Comparison of ENCODE assay signal across 8 mouse cellular contexts in the genomic region with DNA sequence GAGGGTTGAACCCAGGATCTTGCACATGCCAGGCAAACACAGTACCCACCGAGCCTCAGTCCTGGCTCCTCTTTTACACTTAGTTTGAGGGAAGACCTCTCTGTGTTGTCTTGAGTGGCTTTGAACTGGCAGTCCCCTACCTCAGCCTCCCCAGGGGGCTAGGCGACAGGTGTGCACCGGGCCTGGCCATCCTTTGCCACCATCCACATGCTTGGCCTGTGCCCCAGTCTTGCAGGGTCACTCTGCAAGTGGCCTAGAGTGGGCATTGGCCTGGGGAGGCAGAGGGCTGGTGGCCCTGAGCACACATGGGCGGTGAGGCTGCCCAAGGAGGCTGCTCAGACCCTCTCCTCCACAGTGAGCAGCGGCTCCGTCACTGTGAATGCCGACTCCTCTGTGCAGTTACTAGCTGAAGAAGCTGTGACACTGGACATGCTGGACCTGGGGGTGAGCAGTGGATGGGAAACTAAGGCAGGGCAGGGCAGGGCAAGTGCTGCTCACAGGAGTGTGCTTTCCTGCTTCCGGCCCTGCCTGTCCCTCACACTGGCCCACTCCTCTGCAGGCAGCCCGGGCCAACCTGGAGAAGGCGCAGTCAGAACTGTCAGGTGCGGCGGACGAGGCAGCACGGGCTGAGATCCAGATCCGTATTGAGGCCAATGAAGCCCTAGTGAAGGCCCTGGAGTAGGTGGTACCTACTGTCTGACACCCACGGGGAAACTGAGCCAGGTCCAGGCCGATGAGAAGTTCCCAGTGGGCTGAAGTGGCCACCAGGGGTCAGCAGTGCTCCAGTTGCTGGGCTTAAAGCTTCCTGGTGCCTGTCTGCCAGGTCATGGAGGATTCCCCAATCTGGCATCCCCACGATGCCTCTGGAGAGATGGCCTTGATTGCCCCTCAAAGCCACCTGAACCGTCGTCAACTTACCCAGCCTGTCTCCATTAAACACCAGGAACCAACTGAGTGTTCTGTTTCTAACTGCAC. TPM values are rescaled to one million over a fixed set of nuclear protein-coding genes. Genes with fewer than 3 reads are reported as not detected.
DNase-seq lines count a peak whose midpoint lies in the region; ATAC-seq and TF ChIP-seq lines count a peak whose summit lies in the region.

No protein-coding gene starts in this region.

- intact Hi-C loops in gastrocnemius, adult 2 months (cut with DNase I), result loop anchor here (1.0 kb wide), 1 partner anchor 20 kb away; the partner anchor contains the start of gene Cirbp

- H3K36me3 ChIP-seq in intestine, embryonic 14.5 days (ENCODE audit: control insufficient read depth, insufficient read depth, low read length), result peaks cover 37% of the 10 kb centered on the region
- peaks cover 40% of the 10 kb centered on the region for H3K36me3 ChIP-seq in limb, embryonic 12.5 days
- peaks cover 15% of the 10 kb centered on the region for H3K36me3 ChIP-seq in midbrain, postnatal 0 days (ENCODE audit: insufficient read depth, low read length)

- peak; percentile 88 for TF ChIP-seq CTCF in cerebellum, adult 2 months (IDR thresholded peaks at IDR 0.05; ENCODE audit: borderline replicate concordance, insufficient read depth, low read depth, low read length)
- TF ChIP-seq CTCF in gastrocnemius, adult 2 months (IDR thresholded peaks at IDR 0.05), result peak; percentile 94; the same call in 1 of the 2 replicates
- peak; percentile 84 for TF ChIP-seq CTCF in midbrain, postnatal 0 days (IDR thresholded peaks at IDR 0.05)

- H3K27ac ChIP-seq in cerebellum, adult 2 months (ENCODE audit: insufficient read depth, low read length), result no peak overlapping the region
- peak overlapping the region; percentile 100 for H3K27ac ChIP-seq in gastrocnemius, adult 2 months
- 0 out of 2 replicates have a peak overlapping the region, but pooled peaks have one; percentile 18 for H3K27ac ChIP-seq in intestine, embryonic 14.5 days (ENCODE audit: low read depth)
- H3K27ac ChIP-seq in limb, embryonic 12.5 days, result no peak overlapping the region
- H3K27ac ChIP-seq in midbrain, postnatal 0 days (ENCODE audit: low read depth, low read length), result no peak overlapping the region

- TF ChIP-seq POLR2A in cerebellum, adult 2 months (IDR thresholded peaks at IDR 0.05; ENCODE audit: borderline replicate concordance, insufficient read depth, low read length), result no peak

- no peaks in the 10 kb centered on the region for H3K27me3 ChIP-seq in cerebellum, adult 2 months (ENCODE audit: control insufficient read depth, insufficient read depth, low read length)
- no peaks in the 10 kb centered on the region for H3K27me3 ChIP-seq in intestine, embryonic 14.5 days (replicated peaks; ENCODE audit: control insufficient read depth, insufficient read depth, low read length)
- peaks cover 6% of the 10 kb centered on the region; the same call in 1 of the 2 replicates for H3K27me3 ChIP-seq in limb, embryonic 12.5 days
- H3K27me3 ChIP-seq in midbrain, postnatal 0 days (ENCODE audit: insufficient read depth, low read length), result no peaks in the 10 kb centered on the region

- no peaks in the 10 kb centered on the region for H3K9me3 ChIP-seq in intestine, embryonic 14.5 days (ENCODE audit: control insufficient read depth, low read length)
- H3K9me3 ChIP-seq in limb, embryonic 12.5 days, result no peaks in the 10 kb centered on the region
- H3K9me3 ChIP-seq in midbrain, postnatal 0 days (ENCODE audit: low read length), result no peaks in the 10 kb centered on the region

- 40% methylated on average over 20 of the region's 20 CpGs for WGBS in cerebellum, adult 2 months
- 69% methylated on average over 20 of the region's 20 CpGs for WGBS in intestine, embryonic 14.5 days
- WGBS in limb, embryonic 12.5 days, result 78% methylated on average over 20 of the region's 20 CpGs
- 67% methylated on average over 20 of the region's 20 CpGs for WGBS in midbrain, postnatal 0 days

- DNase-seq in heart, adult 11 months, result peak; percentile 98
- DNase-seq in heart, adult 8-10 months (ENCODE audit: low spot score), result no peak
- DNase-seq in cerebellum, adult 2 months, result peak; percentile 80 to 85
- DNase-seq in gastrocnemius, adult 2 months, result peak; percentile 86
- peak; percentile 88 for DNase-seq in intestine, embryonic 14.5 days (ENCODE audit: low spot score)
- peak; percentile 73 for DNase-seq in midbrain, postnatal 0 days (ENCODE audit: low spot score)
- peak; percentile 88 for DNase-seq in testis, postnatal 10 days (ENCODE audit: low spot score)

- H3K4me2 ChIP-seq in intestine, embryonic 14.5 days (ENCODE audit: low read length), result no peak overlapping the region
- H3K4me2 ChIP-seq in limb, embryonic 12.5 days, result no peak overlapping the region
- H3K4me2 ChIP-seq in midbrain, postnatal 0 days (ENCODE audit: low read depth, low read length, poor library complexity, severe bottlenecking), result no peak overlapping the region

- no peak overlapping the region for H3K4me3 ChIP-seq in cerebellum, adult 2 months (replicated peaks; ENCODE audit: insufficient read depth, low read depth, low read length)
- H3K4me3 ChIP-seq in gastrocnemius, adult 2 months, result peak overlapping the region; percentile 95
- H3K4me3 ChIP-seq in intestine, embryonic 14.5 days (ENCODE audit: low read depth, low read length), result no peak overlapping the region
- peak overlapping the region; percentile 10; the same call in 1 of the 2 replicates for H3K4me3 ChIP-seq in limb, embryonic 12.5 days (replicated peaks)
- no peak overlapping the region for H3K4me3 ChIP-seq in midbrain, postnatal 0 days (ENCODE audit: low read depth, low read length)

- no peak for ATAC-seq in intestine, embryonic 14.5 days (replicated peaks; ENCODE audit: low FRiP score, low TSS enrichment, low read depth)
- no peak for ATAC-seq in limb, embryonic 12.5 days (ENCODE audit: insufficient number of reproducible peaks, insufficient read depth, low FRiP score, low TSS enrichment, low read depth)
- ATAC-seq in midbrain, postnatal 0 days (ENCODE audit: low FRiP score), result no peak

- peaks cover 35% of the 10 kb centered on the region for H3K4me1 ChIP-seq in cerebellum, adult 2 months (ENCODE audit: control insufficient read depth, insufficient read depth, low read length)
- H3K4me1 ChIP-seq in intestine, embryonic 14.5 days (replicated peaks; ENCODE audit: control insufficient read depth, insufficient read depth, low read length), result peaks cover 28% of the 10 kb centered on the region
- H3K4me1 ChIP-seq in limb, embryonic 12.5 days (replicated peaks), result peaks cover 39% of the 10 kb centered on the region
- peaks cover 5% of the 10 kb centered on the region; the same call in 1 of the 2 replicates for H3K4me1 ChIP-seq in midbrain, postnatal 0 days (ENCODE audit: insufficient read depth, low read length)

- H3K9ac ChIP-seq in intestine, embryonic 14.5 days (ENCODE audit: low read length), result no peak overlapping the region
- H3K9ac ChIP-seq in limb, embryonic 12.5 days (replicated peaks), result peak overlapping the region; percentile 12; the same call in 1 of the 2 replicates
- no peak overlapping the region for H3K9ac ChIP-seq in midbrain, postnatal 0 days (replicated peaks; ENCODE audit: low read length, poor library complexity, severe bottlenecking)

RNA-seq across cellular contexts. Expression of gene Midn, which starts 2.9 kb away (rescaled TPM):
- total RNA-seq in heart, adult 8-10 months (2022), result 100 to 1,000 TPM in 1 of 4 experiments, 10 to 100 TPM in 3; 83.9 to 111 (median 91.0) TPM
- 26.1 and 26.5 TPM in 2 replicates for polyA plus RNA-seq in cerebellum, adult 2 months (2012; rRNA removed)
- total RNA-seq in gastrocnemius, adult 2 months (2021), result 10 to 100 TPM; 34.3 to 39.8 TPM
- polyA plus RNA-seq in intestine, embryonic 14.5 days (2014; fragmentation: Nextera tagmentation; extraction: Ambion mirVana), result 25.5 and 28.9 TPM in 2 replicates
- polyA plus RNA-seq in limb, embryonic 12.5 days (2016; fragmentation: Nextera tagmentation; extraction: Ambion mirVana), result 30.6 and 38.0 TPM in 2 replicates
- total RNA-seq in midbrain, postnatal 0 days (2014; rRNA removed), result 114 and 143 TPM in 2 replicates
- polyA plus RNA-seq in midbrain, postnatal 0 days (2015; fragmentation: Nextera tagmentation; extraction: Ambion mirVana), result 16.3 and 17.2 TPM in 2 replicates

RNA-seq across cellular contexts. Expression of gene Cbarp, which starts 4.5 kb away (rescaled TPM):
- total RNA-seq in heart, adult 8-10 months (2022), result 1 to 10 TPM; 3.8 to 6.1 (median 4.6) TPM
- 147 and 151 TPM in 2 replicates for polyA plus RNA-seq in cerebellum, adult 2 months (2012; rRNA removed)
- total RNA-seq in gastrocnemius, adult 2 months (2021), result 1 to 10 TPM; 1.8 to 2.3 TPM
- 7.1 and 8.5 TPM in 2 replicates for polyA plus RNA-seq in intestine, embryonic 14.5 days (2014; fragmentation: Nextera tagmentation; extraction: Ambion mirVana)
- polyA plus RNA-seq in limb, embryonic 12.5 days (2016; fragmentation: Nextera tagmentation; extraction: Ambion mirVana), result 4.9 and 5.6 TPM in 2 replicates
- total RNA-seq in midbrain, postnatal 0 days (2014; rRNA removed), result 273 and 276 TPM in 2 replicates
- polyA plus RNA-seq in midbrain, postnatal 0 days (2015; fragmentation: Nextera tagmentation; extraction: Ambion mirVana), result 120 and 121 TPM in 2 replicates

RNA-seq across cellular contexts. Expression of gene Atp5d, which starts 6.7 kb away (rescaled TPM):
- total RNA-seq in heart, adult 8-10 months (2022), result 1,000 to 10,000 TPM; 1,050 to 1,135 (median 1,101) TPM
- 736 and 758 TPM in 2 replicates for polyA plus RNA-seq in cerebellum, adult 2 months (2012; rRNA removed)
- total RNA-seq in gastrocnemius, adult 2 months (2021), result 100 to 1,000 TPM; 535 to 725 TPM
- 590 and 627 TPM in 2 replicates for polyA plus RNA-seq in intestine, embryonic 14.5 days (2014; fragmentation: Nextera tagmentation; extraction: Ambion mirVana)
- 460 and 465 TPM in 2 replicates for polyA plus RNA-seq in limb, embryonic 12.5 days (2016; fragmentation: Nextera tagmentation; extraction: Ambion mirVana)
- 231 and 259 TPM in 2 replicates for total RNA-seq in midbrain, postnatal 0 days (2014; rRNA removed)
- 607 and 661 TPM in 2 replicates for polyA plus RNA-seq in midbrain, postnatal 0 days (2015; fragmentation: Nextera tagmentation; extraction: Ambion mirVana)

RNA-seq across cellular contexts. Expression of gene Cirbp, which starts 20.6 kb away (rescaled TPM):
- total RNA-seq in heart, adult 8-10 months (2022), result 10 to 100 TPM; 34.7 to 69.7 (median 51.6) TPM
- 240 and 261 TPM in 2 replicates for polyA plus RNA-seq in cerebellum, adult 2 months (2012; rRNA removed)
- 10 to 100 TPM; 22.1 to 30.7 TPM for total RNA-seq in gastrocnemius, adult 2 months (2021)
- 76.4 and 81.6 TPM in 2 replicates for polyA plus RNA-seq in intestine, embryonic 14.5 days (2014; fragmentation: Nextera tagmentation; extraction: Ambion mirVana)
- 166 and 175 TPM in 2 replicates for polyA plus RNA-seq in limb, embryonic 12.5 days (2016; fragmentation: Nextera tagmentation; extraction: Ambion mirVana)
- total RNA-seq in midbrain, postnatal 0 days (2014; rRNA removed), result 315 and 337 TPM in 2 replicates
- polyA plus RNA-seq in midbrain, postnatal 0 days (2015; fragmentation: Nextera tagmentation; extraction: Ambion mirVana), result 760 and 829 TPM in 2 replicates

RNA-seq across cellular contexts. Expression of gene 1600002K03Rik, which starts 27.6 kb away (rescaled TPM):
- 1 to 10 TPM; 4.9 to 7.7 (median 5.9) TPM for total RNA-seq in heart, adult 8-10 months (2022)
- polyA plus RNA-seq in cerebellum, adult 2 months (2012; rRNA removed), result 16.4 and 18.0 TPM in 2 replicates
- total RNA-seq in gastrocnemius, adult 2 months (2021), result 1 to 10 TPM; 6.6 to 7.1 TPM
- 15.8 and 16.7 TPM in 2 replicates for polyA plus RNA-seq in intestine, embryonic 14.5 days (2014; fragmentation: Nextera tagmentation; extraction: Ambion mirVana)
- polyA plus RNA-seq in limb, embryonic 12.5 days (2016; fragmentation: Nextera tagmentation; extraction: Ambion mirVana), result 9.1 and 9.5 TPM in 2 replicates
- 2.3 and 2.8 TPM in 2 replicates for total RNA-seq in midbrain, postnatal 0 days (2014; rRNA removed)
- polyA plus RNA-seq in midbrain, postnatal 0 days (2015; fragmentation: Nextera tagmentation; extraction: Ambion mirVana), result 4.1 and 5.3 TPM in 2 replicates

Comparison
In these comparisons a context has a peak if more than half of its experiments do, and no peak if none do; other contexts are left out.
1. H3K27ac ChIP-seq: peak in gastrocnemius, adult 2 months (single experiment) and intestine, embryonic 14.5 days (single experiment); none in cerebellum, adult 2 months (single experiment), limb, embryonic 12.5 days (single experiment) and midbrain, postnatal 0 days (single experiment).
2. H3K4me3 ChIP-seq: peak in gastrocnemius, adult 2 months (single experiment) and limb, embryonic 12.5 days (single experiment); none in cerebellum, adult 2 months (single experiment), intestine, embryonic 14.5 days (single experiment) and midbrain, postnatal 0 days (single experiment).
3. RNA of gene Cbarp, which starts 4.5 kb away (polyA plus RNA-seq): 147 to 151 TPM in cerebellum, adult 2 months and 120 to 121 TPM in midbrain, postnatal 0 days; 7.1 to 8.5 TPM in intestine, embryonic 14.5 days and 4.9 to 5.6 TPM in limb, embryonic 12.5 days; every median in the first group is over 10 times any median in the second.
4. Peak in every context shown above with its lines, with median percentiles within 50 percentile points of each other: CTCF ChIP-seq.